Mouse (Mus musculus) intestine, postnatal 0 days (tissue): ENCODE results near the gene Prickle2. TPM values are rescaled to one million over a fixed set of nuclear protein-coding genes. Genes with fewer than 3 reads are reported as not detected.

Source experiments
- ATAC-seq: fragments of 200-750 bp; cut with Nextera tagmentation; 2 replicates; pipeline ENCODE4 v1.8.0; 2017; ENCODE audit warnings: mild to moderate bottlenecking, moderate TSS enrichment, moderate library complexity
- H3K27ac ChIP-seq: fragments of 300-500 bp; sonication (generic); 2 replicates; pipeline ENCODE4 v1.5.1; 2014; ENCODE audit warnings: mild to moderate bottlenecking, low read depth, low read length, moderate library complexity
- H3K27me3 ChIP-seq: fragments of 300-500 bp; sonication (generic); replicated peaks from 2 replicates; pipeline ENCODE4 v1.6.1; 2014; ENCODE audit warnings: low read length, mixed read lengths; ENCODE audit not compliant: control insufficient read depth, insufficient read depth
- H3K36me3 ChIP-seq: fragments of 300-500 bp; sonication (generic); 2 replicates; pipeline ENCODE4 v1.6.1; 2014; ENCODE audit warnings: mild to moderate bottlenecking, moderate library complexity; ENCODE audit not compliant: control insufficient read depth, insufficient read depth
- H3K4me1 ChIP-seq: fragments of 300-500 bp; sonication (generic); replicated peaks from 2 replicates; pipeline ENCODE4 v1.6.1; 2014; ENCODE audit warnings: antibody characterized with exemption, low read length, mixed read lengths; ENCODE audit not compliant: control insufficient read depth, insufficient read depth
- H3K4me2 ChIP-seq: fragments of 300-500 bp; sonication (generic); replicated peaks from 2 replicates; pipeline ENCODE4 v1.6.1; 2014; ENCODE audit warnings: low read depth, mild to moderate bottlenecking, moderate library complexity
- H3K4me3 ChIP-seq: fragments of 300-500 bp; sonication (generic); 2 replicates; pipeline ENCODE4 v1.5.1; 2014; ENCODE audit warnings: low read depth, low read length
- H3K9ac ChIP-seq: fragments of 300-500 bp; sonication (generic); 2 replicates; pipeline ENCODE4 v1.6.1; 2014; ENCODE audit warnings: mild to moderate bottlenecking, low read depth, low read length
- H3K9me3 ChIP-seq: fragments of 300-500 bp; sonication (generic); 2 replicates; pipeline ENCODE4 v1.6.1; 2016; ENCODE audit warnings: mixed run types; ENCODE audit not compliant: control insufficient read depth
- CTCF ChIP-seq: sonication (generic); IDR thresholded peaks from 2 replicates; pipeline ENCODE4 v1.5.1; 2016; ENCODE audit warnings: low read depth, mild to moderate bottlenecking, control low read depth, antibody characterized with exemption, moderate library complexity
- WGBS: fragments of 180-500 bp; shearing (Covaris S2); extraction: QIAGEN DNeasy Blood & Tissue Kit; methylation state at CpG from one replicate; pipeline ENCODE4 v1.1.7; 2014; 5-methylcytosine and 5-hydroxymethylcytosine counted together
- polyA plus RNA-seq: library from polyadenylated mRNA; unstranded; fragments of >200 nt; fragmentation: Nextera tagmentation; extraction: Ambion mirVana; gene quantifications from 2 replicates; pipeline ENCODE4 v1.2.1, GENCODE M21; 2015

Prickle2 gene
- polyA plus RNA-seq, 1 experiment from 2014 or later: 1.7 TPM

- no peak for TF ChIP-seq CTCF
- Histone ChIP-seq H3K4me2 (no peak overlapping the region), H3K9me3 (no peaks in the 10 kb centered on the region), H3K27ac (no peak overlapping the region), H3K9ac (no peak overlapping the region), H3K4me3 (no peak overlapping the region), H3K27me3 (no peaks in the 10 kb centered on the region), H3K4me1 (no peaks in the 10 kb centered on the region), H3K36me3 (no peaks in the 10 kb centered on the region)
- WGBS: 74% methylated on average over 2 of the region's 2 CpGs
- no peak for ATAC-seq
Measured at GRCm38 (mm10) chr6:92617183-92617582, 88.8 kb downstream of the Prickle2 start.

- Histone ChIP-seq H3K4me3 (no peak overlapping the region), H3K9me3 (no peaks in the 10 kb centered on the region), H3K9ac (no peak overlapping the region), H3K36me3 (no peaks in the 10 kb centered on the region), H3K27me3 (no peaks in the 10 kb centered on the region), H3K4me1 (no peaks in the 10 kb centered on the region), H3K4me2 (no peak overlapping the region), H3K27ac (no peak overlapping the region)
- WGBS: 82% methylated on average over 3 of the region's 3 CpGs
- no peak for TF ChIP-seq CTCF
- no peak for ATAC-seq
Measured at GRCm38 (mm10) chr6:92614771-92615170, 91.2 kb downstream of the Prickle2 start.

- no peak for ATAC-seq
- no peaks in the 10 kb centered on the region for H3K4me1 ChIP-seq
- no peaks in the 10 kb centered on the region for H3K27me3 ChIP-seq
- no peak overlapping the region for H3K4me2 ChIP-seq
- WGBS: 58% methylated on average over 2 of the region's 2 CpGs
- H3K9ac ChIP-seq: no peak overlapping the region
- no peak for TF ChIP-seq CTCF
- H3K4me3 ChIP-seq: no peak overlapping the region
- no peak overlapping the region for H3K27ac ChIP-seq
- H3K36me3 ChIP-seq: no peaks in the 10 kb centered on the region
- no peaks in the 10 kb centered on the region for H3K9me3 ChIP-seq
Measured at GRCm38 (mm10) chr6:92612151-92612769, 93.7 kb downstream of the Prickle2 start.

GRCm38 (mm10) chr6:92609682-92610235, 96.2 kb downstream of the Prickle2 start:
- no peak overlapping the region for H3K27ac ChIP-seq
- H3K27me3 ChIP-seq: no peaks in the 10 kb centered on the region
- H3K36me3 ChIP-seq: no peaks in the 10 kb centered on the region
- no peaks in the 10 kb centered on the region for H3K4me1 ChIP-seq
- 41% methylated on average over 9 of the region's 9 CpGs for WGBS
- ATAC-seq: no peak
- no peak overlapping the region for H3K4me2 ChIP-seq
- H3K9ac ChIP-seq: no peak overlapping the region
- no peak for TF ChIP-seq CTCF
- no peak overlapping the region for H3K4me3 ChIP-seq
- no peaks in the 10 kb centered on the region for H3K9me3 ChIP-seq

GRCm38 (mm10) chr6:92609078-92609477, 96.9 kb downstream of the Prickle2 start:
- Histone ChIP-seq H3K4me2 (no peak overlapping the region), H3K27ac (no peak overlapping the region), H3K36me3 (no peaks in the 10 kb centered on the region), H3K4me1 (no peaks in the 10 kb centered on the region), H3K9ac (no peak overlapping the region), H3K27me3 (no peaks in the 10 kb centered on the region), H3K9me3 (no peaks in the 10 kb centered on the region), H3K4me3 (no peak overlapping the region)
- 63% methylated on average over 3 of the region's 3 CpGs for WGBS
- TF ChIP-seq CTCF: no peak
- ATAC-seq: no peak

DNA sequence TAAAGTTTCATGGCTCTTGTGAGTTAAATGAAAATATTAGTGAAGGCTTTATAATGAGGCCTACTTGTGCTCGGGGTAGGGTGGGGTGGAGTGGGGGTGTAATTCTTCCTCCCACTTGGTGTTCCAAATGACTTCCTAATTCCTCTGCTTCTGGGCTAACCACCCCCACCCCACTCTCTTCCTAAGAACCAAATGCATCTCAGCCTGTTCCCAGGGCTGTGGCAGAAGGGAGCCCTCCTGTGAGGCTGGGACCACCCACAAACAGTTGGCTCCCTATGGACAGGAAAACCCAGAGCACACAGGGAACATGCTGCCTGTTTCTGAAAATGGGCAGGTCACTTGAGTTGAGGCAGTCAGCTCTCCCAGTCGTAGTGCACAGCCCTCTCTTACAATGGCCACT, 100.8 kb downstream of the Prickle2 start:
- no peak for TF ChIP-seq CTCF
- Histone ChIP-seq H3K4me2 (no peak overlapping the region), H3K9ac (no peak overlapping the region), H3K27ac (no peak overlapping the region), H3K9me3 (no peaks in the 10 kb centered on the region), H3K27me3 (no peaks in the 10 kb centered on the region), H3K4me3 (no peak overlapping the region), H3K36me3 (no peaks in the 10 kb centered on the region), H3K4me1 (no peaks in the 10 kb centered on the region)
- 42% methylated on average over 2 of the region's 2 CpGs for WGBS
- no peak for ATAC-seq
